Mouse (Mus musculus) testis, postnatal 14 days (tissue): Measurements from ENCODE around the gene Rbfox1.

Experiments used
- DNase-seq: peaks from one replicate; pipeline ENCODE4 v3.0.0; 2021; ENCODE audit warnings: low spot score

Gene Rbfox1

DNA sequence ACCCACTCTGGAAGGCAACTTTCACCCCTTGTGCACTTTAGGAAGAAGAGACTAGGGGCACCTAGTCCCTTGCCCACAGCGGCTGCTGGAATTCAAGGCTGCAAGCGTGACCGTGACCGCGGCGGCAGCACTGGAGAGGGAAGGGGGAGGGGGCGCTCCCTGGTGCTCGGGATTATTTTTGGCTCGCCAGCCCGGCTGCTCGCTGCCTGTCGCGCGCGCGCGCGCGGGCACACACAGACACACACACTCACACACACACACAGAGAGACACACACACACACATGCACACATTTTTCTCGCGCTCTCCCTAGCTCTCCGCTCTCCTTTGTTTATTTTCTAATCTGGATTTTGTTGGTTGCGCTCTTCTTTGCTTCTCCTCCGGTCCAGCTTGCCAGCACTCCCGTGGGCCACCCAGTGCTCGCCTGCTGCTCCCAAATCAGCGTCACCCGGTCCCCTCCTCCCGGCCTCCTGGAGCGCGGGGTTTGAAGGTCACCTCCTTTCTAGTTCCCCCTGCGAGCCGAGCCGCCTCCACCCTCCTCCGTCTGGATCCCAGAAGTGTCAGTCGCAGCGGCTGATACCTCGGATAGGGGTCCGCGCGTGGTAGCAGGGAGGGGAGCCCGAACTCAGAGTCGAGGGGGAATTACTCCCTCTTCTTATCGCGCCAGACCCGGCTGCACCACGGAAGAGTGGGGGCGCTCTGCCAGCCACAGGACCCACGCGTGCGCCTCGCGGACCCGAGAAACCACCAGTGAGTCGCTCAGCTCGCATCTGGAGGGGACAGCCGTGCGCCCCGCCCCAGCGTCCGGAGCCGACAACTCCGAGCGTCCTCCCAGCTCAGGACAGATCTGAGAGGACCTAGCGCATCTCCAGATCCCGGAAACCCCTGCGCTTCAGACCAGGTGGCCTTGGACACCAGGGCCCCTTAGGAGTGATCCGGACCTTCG lies at the start of gene Rbfox1:
Gene Rbfox1, plus strand, starts transcription at position 610 of the 944 bp plus-strand sequence.
- DNase-seq = no peak

DNA sequence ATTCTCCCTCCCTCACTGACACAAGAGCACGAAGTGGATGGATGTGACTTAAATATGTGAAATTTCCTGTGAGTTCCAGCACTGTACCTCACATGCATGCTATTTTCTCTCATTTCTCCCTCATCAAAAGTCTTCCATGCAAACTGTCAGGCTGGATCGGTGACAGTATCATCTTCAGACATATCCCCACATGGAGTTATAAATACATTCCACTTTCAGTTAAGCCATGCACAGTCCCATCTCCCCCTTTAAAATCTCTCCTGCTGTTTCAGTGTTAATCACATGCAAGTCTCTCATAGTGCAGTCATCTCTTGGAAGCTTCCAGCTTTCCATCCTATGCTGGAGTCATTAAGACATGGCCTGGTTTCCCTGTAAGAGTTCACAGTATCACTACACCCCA lies 48.4 kb upstream of the Rbfox1 start:
- DNase-seq = no peak

DNA sequence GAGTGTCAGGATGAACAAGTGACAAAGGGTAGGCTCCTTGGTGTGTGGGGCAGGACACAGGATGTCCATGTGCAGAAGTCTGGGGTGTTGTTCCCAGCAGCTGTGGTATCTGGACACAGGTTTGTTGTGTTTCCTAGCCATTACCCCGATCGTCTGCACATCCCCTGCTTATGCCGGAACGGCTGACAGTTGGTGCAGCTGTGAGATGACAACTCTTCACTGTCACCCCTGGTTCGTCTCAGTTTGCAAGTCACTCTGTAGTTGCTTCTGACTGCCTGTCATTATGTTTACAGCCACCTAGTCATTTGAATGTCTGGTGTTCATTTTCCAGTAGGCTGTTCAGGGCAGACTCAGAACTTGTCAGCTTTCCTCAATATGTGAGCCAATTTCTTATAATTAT lies 44.0 kb upstream of the Rbfox1 start:
- no peak for DNase-seq

DNA sequence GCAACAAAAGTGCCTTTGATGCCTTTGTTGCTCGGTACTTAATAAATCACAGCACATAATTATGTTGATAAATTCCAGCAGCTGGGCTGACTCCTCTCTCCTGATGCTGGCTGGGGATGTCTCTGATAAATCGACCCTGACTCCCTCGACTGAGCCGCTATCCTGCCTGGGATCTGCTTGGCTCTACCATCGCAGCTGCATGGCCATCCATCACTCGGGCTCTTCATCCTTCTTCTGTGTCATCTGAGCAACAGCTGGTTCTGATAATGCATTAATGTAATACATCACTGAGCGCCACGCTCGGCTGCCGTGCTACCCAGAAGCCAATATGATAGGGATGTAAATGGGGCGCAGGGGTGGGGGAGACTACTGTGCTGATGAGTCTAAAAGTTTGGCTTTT lies 39.5 kb upstream of the Rbfox1 start:
- DNase-seq = no peak

DNA sequence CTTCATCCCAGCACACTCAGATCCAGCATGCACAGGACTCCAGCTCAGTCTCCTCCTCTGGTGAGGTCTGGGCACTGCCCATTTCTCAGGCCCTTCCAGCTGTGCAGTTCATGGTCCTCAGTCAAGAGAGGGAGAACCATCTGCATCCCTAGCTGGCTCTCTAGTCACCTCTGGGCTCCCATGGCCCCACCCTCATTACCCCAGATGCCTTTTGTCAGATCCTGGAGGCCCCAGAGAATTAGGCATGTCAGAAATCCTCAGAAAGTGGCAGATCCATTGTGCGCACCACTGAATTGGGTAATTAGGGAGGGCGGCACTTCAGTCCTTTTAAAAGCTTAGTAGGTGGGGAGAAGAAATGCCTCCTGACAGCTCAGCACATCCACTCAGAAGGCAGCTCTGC lies 32.1 kb upstream of the Rbfox1 start:
- no peak for DNase-seq

DNA sequence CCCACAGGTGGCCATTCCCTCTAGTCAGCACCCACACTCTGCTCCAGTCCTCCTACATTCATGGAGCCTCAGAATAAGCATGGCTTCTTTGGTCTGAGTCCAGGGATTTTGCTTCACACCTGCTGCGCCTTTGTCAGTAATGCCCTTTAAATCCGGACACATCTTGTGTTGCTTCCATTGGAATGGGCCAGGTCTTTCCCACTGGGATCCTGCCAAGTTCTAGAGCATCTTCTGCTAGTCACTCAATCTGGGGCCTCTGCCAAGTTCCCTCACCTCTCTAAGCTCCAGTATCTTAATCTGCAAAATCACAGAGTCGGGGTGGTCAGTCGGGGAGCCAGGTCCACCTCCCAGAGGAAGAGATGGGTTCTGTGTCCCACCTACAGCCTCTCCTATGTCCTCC lies 20.8 kb upstream of the Rbfox1 start:
- DNase-seq = no peak

DNA sequence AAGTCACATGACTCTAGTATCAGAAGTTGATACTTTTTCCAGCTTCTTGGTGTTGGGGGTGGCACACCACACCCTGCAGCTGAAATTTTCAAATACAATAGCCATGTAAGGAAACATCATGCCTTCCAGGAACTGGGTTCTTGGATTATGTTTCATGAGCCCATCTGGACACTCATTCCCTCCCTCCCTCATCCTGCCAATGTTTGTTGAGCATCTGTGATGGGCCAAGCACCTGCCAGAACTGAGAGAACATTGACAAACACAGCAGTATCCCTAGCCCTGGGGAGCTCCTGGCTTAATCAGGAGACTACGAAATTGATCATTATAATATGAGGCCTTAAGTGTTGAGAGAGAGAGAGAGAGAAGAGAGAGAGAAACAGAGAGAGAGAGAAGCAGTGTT lies 18.2 kb upstream of the Rbfox1 start:
- DNase-seq = no peak

DNA sequence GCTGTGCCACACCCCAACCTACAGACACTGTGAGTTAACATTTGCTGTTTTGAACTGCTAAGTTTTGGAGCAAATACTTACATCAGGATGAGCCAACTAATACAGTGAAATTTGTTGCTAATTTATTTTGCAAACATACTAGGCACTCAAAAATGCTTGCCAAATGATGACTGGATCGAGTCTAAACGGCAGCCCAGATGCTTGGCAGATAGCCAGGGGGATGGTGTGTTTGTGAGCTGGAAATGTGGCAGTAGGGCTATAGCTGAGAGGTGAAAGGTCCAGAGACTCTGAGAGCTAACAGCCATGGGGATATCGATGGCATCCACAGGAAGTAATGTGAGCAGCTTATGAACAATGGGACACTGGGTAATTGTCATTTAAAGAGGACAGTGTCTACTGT lies 14.8 kb upstream of the Rbfox1 start:
- no peak for DNase-seq

DNA sequence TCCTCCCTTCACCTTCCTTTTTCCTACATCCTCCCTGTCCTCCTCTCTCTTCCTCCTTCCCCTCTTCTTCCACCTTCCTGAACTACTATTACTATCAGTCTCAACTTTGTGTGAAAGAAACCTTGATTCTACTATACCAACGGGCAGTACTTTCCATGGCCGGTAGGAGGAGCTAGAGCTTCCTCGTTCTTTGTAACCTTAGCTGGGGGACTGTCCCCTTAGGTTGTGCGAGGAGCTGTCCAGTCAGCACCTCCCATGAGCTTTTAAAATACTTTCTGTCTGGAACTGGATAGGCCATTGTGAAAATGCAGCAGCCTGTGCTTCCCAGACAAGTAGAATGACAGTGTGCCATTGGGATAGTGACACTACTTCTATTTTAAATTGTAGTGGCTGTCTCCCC lies 3.3 kb upstream of the Rbfox1 start:
- peak; percentile 55 for DNase-seq

DNA sequence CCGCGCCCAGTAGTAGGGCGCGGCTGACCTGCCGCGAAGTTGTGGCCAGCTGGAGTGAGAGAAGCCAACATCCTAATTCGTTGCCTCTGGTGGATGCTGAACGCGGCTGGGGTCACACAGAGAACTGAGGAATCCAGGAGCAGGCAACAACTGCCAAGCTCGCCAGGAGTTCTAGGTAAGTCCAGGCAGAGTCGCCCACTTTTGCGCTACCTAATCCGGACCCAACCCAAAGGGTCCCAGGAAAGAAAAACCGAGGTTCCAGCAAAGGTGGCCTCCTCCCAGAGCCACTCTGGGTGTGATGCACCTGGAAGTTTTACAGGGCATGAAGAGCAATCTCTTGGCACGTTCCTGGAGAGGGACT lies 515 bp downstream of the Rbfox1 start:
- no peak for DNase-seq

DNA sequence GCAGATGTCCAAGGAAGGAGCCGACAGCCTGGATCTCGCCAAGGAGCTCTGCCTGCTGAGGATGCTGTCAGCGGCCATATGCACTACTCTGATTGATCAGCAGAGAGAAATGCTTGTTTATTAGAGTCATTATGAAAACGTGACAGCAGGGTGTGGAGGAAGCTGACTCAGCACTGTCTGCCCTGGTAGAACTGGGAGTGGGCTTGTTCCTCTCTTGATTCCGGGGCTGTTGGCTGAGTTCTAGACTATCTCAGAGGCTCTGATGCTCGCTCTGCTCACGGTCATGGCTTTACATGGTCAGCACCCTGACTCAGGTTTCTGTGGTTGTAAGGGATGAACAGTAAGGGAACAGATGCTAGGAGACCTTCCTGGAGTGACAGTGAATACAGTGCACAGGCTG lies 10.4 kb downstream of the Rbfox1 start:
- DNase-seq = no peak

DNA sequence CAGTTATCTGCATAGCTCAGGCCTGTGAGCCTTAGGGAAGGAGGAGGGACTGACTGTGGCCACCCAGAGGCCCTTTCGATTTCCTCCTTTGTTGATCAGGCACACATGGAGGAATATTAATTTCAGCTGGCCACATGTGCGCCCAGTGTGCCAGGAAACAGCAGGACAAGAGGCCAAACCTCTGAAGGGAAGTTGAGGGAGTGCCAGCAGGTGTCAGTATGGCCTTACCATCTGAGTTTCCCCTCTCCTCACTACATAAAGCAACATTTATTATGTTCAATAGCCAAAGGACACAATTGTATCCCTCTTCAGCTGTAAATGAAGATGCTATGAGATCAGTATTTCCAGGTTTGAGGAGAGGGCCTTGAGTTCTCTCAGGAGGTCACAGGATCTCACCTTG lies 13.2 kb downstream of the Rbfox1 start:
- no peak for DNase-seq

DNA sequence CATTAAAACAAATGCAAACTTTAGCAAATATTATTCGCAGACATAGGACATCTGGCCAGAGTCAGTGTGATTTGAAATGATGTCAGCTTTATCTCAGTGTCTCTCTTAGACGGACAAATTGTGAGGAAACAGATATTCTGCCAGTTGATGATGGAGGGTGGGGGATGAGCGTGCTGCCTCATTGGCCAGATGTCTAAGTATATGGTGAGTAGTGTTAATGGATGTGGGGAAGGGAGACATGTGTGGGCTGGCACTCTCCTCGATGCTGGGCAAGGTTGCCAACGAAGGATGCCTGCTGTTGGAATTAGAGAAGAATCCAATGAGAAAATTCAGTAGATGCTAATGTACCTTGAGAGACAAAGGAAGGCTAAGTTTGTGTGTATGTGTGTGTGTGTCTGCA lies 25.6 kb downstream of the Rbfox1 start:
- DNase-seq = no peak

DNA sequence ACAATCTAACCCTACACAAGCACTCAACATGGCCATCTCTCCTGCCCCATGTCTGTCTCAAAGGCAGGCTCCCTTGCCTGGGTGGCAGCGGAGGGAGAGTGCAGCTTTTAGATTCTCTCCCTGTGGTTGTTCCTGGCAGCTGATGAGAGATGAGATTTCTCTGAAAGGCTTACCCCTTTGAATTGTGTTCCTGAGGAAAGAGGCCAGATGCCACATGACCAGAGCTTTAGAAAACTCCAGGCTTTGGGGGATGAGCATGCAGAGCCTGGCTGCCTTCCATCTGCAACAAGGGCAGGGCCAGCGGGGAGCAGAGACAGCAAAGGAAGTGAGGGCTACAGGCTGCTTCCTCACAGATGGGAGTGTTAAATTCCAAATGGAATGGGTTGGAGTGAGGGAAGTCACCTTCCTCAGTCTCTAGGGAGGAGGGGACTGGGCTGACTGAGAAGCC lies 26.7 kb downstream of the Rbfox1 start:
- no peak for DNase-seq

DNA sequence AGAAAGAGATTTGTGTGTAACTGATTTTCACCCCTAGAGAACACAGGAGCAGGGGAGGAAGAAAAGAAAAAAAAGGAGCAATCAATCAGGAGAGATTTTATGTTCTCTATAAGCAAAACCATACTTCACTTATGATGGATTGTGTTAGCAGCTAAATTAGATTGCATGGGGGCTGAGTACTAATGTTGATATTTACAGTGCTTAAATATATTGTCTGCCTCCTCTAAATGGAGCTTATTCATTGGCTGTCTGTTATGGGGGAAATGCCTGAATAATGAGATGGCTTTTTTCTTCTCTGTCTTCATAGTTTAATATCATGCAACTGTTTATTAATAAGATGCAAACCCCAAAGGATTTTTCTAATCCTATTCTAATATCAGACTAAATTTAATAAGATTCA lies 32.8 kb downstream of the Rbfox1 start:
- DNase-seq = no peak

DNA sequence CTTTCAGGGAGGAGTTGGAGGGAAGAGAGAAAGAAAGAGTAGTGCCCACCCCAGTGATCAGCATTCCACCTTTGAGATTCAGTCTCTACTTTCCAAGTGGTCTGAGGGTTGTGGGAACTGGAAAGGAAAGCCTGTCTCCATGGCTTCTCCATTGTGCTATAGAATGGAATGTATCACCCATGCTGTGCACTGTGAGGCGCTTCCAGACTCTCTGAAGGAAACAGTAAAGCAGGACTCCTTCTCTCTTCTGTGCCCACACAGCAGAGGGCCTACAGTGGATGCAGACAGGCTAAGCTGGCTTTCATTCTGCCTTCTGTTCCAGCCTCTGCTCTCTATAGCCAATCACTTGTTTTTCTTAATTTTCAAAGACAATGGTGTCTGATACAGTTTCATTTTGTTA lies 41.8 kb downstream of the Rbfox1 start:
- DNase-seq = no peak

DNA sequence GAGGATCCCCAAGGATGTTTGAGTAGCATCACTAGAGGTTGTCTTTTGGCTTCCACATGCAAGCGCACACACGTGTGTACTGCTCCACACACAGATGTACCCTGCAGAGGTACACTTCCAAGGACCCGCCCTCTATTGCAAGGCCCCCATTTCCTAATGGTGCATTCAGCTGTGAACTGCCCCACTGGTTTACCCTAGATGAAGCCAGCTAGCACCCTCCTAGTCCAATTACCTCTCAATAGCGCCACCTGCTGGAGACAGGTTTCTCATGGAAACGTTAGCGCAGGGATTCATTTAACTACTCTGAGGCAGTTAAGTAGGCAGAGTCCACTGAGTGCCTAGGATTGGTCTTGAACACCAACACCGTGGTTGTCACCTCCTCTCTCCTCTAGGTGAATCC lies 46.5 kb downstream of the Rbfox1 start:
- DNase-seq = peak; percentile 70

DNA sequence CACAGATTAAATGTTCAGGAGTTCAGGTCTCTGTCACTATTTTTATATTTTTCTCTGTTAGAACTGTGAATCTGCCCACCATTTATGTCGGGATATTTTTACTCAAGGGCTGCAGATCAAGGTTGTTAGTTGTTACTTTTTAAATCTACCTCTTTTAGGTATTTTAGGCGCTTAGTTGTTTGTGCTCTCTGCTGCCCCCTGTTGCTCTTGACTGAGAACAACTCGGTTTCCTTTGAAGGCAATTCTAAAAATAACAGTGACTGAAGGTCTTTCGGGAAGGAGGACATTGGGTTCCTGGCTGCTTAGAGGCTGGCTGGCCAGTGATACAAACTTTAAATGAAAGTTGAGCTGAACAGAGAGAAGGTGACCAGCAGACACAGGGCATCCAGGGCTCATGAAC lies 54.9 kb downstream of the Rbfox1 start:
- DNase-seq = no peak

DNA sequence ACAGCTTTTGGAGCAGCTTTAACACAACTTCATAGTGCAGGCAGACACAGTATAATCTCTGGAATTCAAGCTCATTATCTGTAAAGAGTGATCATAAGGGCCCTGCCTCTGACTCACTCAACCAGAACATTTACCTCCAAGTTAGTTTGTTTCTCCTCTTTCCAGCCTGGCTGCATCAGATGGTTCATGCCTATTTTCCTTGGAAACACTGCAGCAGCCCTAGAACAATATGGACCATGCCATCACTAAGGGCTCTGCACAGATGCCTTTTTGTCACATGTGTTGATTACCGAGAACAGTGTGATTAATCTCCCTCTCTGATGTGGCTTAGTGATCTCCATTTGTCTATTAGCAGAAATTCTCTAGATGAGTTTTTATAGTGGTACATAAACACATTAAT lies 60.5 kb downstream of the Rbfox1 start:
- no peak for DNase-seq

DNA sequence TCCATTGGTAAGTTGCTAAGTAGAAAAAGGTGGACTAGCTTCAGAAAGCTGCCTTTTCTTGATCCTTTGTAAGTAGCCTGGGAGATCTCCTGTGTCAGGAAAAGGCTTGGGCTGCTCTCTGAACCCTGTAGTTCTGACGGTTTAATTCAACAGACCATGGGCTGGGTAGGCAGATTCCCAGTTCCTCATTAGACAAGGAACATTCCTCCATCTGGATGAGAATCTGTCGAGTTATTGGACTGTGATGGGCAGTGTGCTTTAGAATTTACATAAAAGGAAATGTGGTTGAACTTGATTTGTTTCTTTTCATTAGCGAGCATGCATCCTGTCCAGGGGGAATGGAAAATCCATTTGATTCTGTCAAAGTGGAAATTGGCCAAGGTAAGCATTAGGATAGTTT lies 68.0 kb downstream of the Rbfox1 start:
- DNase-seq = no peak

DNA sequence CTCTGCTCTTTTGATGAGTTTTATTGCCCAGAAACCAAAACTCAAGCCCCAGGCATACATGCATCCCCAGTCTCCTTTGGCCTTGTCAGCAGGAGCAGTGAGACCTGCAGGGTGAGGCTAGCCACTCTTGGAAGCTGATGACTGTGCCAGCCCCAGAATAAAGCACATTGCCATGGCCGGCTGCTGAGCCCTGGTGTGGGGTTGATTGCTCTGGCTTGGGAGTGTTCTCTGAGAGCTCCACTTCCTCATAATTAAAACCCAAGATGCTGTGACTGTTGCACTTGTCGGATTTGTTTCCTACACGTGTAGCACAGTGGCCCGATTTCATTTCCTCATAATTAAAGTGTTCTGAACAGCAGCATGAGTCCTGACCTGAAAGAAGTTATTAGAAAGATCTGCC lies 72.3 kb downstream of the Rbfox1 start:
- DNase-seq = no peak

DNA sequence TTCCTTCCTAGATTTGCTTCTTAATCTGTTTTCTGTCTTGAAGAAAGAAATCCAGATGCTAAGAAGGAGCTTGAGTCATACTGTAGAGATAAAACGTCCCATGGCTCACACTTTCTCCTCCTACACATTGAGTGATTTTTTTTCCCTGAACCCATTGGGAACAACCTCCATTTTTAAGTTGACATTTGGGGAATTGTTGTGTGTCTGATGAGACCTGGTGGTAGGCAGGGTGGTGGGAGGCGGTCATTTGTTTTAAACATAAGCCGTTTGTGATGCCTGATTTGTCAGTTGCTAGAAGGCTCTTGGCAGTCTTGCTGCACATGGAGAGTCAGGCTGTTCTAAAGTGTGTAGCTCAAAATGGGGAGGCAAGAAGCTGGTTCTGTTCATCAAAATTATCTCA lies 76.6 kb downstream of the Rbfox1 start:
- no peak for DNase-seq

DNA sequence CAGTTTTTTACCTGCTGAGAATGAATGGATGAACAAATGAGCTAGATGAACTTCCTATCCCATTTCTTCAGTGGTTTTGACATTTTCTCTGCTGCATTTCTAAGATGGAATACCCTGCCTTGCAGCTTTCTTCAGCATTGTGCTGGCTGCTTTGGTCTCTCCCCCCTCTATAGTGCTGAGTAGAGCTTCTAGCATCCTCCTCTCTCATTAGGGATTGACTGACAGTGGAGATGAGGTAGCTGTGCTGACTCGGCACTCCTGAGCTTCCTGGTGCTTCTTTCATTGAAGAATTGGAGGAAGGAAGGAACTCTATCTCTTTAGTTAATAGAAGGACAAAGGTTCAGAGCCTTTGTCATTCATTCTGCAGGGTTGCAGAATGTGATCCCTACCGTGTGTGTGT lies 89.0 kb downstream of the Rbfox1 start:
- no peak for DNase-seq
